Mouse (Mus musculus) gonadal fat pad, adult 2 months (tissue): ENCODE results near the gene Pip4k2c. TPM values are rescaled to one million over a fixed set of nuclear protein-coding genes. Genes with fewer than 3 reads are reported as not detected.

Source experiments
- DNase-seq: peaks from one replicate; pipeline ENCODE4 v3.0.0-alpha.2; 2012; ENCODE audit warnings: low read depth
- polyA plus RNA-seq: library from polyadenylated mRNA; depleted of rRNA; stranded (reverse); fragments of >200 nt; gene quantifications from 2 replicates; pipeline ENCODE4 v1.2.3, GENCODE M21; 2012

Gene Pip4k2c
- polyA plus RNA-seq, 1 experiment = 76.9 TPM

DNA sequence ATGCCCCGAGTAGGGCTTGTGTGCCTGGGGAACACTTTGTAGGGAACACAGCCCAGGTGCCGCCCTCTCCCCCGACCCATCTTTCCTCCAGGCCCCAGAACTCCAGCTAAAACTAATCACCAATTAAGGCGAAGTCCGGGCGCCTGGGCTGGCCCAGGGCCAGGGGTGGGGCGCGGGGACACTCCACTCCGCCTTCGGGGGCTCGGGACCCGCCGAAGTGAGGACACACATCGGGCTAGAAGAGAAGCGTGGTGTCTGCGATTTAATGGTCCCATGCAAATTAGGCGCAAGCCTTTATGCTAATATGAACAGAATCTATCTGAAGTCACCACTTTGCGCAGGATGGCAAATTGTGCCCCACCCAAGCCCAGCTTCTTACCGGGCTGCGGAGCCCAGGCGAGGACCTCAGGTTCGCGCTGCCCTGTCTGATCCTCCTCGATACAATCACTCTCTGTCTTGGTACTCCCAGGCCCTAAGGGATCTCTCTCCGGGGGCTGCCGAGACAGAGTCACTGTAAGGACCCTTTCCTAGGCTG is 22.2 kb downstream of the Pip4k2c start:
- DNase-seq = no peak

DNA sequence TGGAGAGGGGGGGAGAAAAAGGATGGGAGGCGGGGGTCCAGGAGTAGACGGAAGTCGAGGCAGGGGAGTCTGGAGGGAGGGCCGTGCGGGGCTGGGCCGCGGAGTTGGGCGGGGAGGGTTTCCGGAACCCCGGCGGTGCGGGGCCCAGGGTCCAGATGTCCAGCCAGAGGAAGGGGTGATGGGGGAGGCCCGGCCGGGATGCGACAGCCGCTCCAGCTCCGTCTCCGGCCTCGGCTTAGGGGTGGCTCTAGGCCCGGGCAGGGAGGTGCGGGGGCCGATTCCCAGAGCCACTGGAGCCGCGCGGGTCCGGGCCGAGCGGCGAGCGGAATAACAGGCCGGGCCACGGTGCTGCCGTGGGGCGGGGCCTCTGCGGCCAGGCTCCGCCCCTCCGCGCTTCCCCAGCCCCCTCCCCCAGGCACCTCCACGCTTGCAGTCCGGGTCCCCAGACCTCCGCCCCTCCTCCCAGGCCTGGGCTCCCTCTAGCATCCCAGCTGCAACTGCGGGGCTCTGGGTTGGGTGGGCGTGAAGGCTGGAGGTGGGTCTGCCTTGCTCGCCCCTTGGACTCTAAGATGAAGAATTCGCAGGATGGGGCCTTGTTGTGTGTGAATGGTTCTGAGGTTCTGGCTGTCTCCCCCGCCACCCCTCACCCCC is 22.8 kb downstream of the Pip4k2c start:
- DNase-seq = no peak

GRCm38 (mm10) chr10:127188079-127188453 is 23.3 kb downstream of the Pip4k2c start:
- DNase-seq = no peak

DNA sequence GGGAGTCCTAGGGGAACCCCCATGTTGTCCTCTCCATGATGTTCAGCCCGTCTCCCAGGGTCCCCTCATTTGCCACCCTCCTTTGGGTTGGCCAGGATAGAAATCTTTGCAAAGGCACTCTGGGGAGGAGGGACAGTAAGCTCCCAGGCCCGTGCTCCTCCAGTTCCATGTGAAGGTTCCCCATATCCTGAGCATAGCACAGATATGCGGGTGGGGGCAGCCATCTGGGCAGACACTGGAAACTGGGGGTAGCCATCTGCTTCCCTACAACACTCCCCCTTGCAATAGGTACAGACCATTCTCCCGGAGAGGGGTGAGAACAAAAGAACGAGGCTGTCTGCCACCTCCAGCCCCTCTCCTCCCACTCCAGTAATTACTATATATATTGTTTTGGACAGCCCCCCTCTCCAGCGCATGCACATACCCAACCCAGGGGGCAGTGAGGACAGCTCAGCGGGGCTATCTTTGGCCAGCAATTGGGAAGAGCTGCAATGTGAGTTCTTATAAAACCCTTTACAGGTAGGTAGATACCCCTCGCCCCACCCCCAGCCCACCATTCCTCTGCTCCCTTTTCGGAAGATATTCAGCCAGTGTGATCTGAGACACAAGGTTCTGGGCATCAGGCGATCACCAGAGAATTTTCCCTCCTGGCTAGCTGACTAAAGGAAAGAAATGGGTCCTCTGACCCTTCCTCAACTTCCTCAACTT is 23.9 kb downstream of the Pip4k2c start:
- no peak for DNase-seq

DNA sequence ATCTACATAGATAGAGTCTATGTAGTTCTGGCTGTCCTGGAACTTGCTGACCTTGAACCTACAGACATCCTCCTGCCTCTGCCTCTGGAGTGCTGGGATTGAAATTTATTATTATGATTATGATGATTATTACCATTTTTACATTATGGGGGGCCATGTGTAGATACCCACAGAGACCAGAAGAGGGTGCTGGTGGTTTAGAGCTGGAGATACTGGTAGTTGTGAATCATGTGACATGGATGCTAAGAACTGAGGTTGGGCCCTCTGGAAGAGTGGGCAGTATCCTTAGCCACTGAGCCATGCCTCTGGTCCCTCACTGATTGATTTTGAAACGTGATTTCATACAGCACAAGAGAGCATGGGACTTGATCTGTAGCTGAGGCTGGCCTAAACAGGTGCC is 24.9 kb downstream of the Pip4k2c start:
- no peak for DNase-seq

GRCm38 (mm10) chr10:127185506-127185905 is 25.9 kb downstream of the Pip4k2c start:
- no peak for DNase-seq

DNA sequence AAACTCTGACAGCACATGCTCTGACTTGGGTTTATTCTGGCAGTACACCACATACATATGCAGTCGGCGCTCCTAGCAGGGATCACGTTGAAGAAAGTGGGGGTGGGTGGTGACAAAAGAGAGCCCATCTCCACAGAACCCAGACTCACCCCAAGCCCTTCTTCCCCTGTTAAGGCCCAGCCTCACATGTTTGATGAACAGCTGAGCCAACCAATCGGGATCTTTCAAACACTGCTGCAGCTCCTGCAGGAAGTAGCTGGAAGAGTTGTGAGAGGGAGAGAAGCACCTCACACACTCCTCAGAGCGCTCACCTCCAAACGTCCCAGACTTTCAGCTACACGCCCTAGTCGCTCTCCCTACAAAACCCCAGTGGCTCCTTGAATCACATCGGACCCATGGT is 26.3 kb downstream of the Pip4k2c start:
- no peak for DNase-seq

DNA sequence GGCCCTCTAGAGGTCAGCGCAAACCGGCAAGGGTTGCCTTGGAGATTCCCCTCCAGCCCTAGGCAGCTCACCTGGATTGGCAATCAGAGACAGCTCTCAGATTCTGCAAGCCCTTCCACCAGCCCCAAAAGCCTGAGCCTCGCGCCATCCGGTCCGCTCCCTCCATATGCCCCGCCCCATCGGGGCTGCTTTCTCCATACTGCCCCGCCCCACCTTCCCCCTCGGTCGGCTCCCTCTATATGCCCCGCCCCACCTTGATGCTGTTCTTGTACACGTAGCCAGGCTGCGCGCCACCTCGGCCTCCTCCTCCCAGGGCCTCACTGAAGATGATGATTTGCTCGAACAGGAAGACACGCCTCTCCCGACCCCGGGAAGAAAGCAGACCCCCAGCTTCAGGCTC is 27.6 kb downstream of the Pip4k2c start:
- no peak for DNase-seq

- no peak for DNase-seq
Measured at GRCm38 (mm10) chr10:127182624-127183023, 28.8 kb downstream of the Pip4k2c start.

DNA sequence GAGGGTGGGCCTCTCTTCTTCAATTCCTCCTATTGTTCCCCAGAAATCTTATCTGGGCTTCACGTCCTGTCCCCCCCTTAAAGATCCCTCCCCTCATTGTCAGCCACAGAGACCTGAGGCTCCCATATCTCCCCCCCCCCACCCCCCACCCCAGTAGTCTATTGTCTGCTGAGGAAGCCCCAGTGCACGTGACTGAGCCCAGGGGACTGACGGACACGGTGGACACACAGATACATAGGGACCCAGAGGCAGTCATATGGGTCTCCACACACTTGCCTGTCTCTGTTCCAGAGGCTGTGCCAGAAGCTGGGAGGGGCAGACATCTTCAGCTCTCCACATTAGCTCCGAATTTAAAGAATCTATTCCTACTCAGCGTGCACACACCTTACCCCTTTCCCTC is 29.8 kb downstream of the Pip4k2c start:
- DNase-seq = no peak

- DNase-seq = no peak
Measured at GRCm38 (mm10) chr10:127180695-127181047, 30.7 kb downstream of the Pip4k2c start.

DNA sequence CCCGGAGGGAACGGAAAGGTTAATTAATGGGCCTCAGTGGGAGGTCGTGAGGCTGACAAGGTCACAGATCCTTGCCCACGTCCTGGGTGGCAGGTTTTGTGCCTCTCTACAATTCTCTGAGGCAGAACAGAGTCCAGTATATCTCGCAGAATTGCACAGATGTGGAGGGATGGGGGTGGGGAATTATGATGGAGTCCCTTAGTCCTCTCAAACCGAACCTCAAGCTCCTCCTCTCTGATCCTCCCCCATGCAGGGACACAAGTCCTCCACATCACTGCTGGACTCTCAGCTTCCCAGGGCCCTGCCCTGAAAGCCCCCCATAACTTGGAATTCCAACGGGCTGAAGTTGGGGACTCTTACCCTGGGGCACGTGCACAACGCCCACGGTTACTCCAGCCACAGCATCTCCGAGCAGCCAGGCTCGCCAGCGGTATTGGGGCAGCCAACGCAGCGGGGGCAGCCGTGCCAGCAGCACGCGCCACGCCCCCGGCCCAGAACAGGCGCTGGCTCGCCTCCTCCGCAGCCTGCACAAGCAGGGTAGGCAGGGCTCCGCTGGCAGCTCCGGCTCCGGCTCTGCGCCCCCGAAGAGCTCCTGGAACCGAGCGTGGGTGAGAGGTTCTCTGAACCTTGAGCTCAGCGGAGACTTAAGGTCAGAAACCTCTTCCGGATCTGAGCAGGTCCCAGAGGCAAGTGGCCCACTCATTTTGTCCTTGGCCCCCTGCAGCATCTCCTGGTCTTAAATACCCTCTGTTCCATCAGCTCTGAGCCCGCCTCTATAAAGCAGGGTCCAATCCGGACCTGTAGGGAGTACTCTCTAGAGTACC is 31.3 kb downstream of the Pip4k2c start, which contains the start of gene Slc26a10:
Gene Slc26a10, minus strand, starts transcription at position 775 of the 824 bp plus-strand sequence.
- no peak for DNase-seq

GRCm38 (mm10) chr10:127178286-127179027 is 32.9 kb downstream of the Pip4k2c start:
- DNase-seq = no peak

DNA sequence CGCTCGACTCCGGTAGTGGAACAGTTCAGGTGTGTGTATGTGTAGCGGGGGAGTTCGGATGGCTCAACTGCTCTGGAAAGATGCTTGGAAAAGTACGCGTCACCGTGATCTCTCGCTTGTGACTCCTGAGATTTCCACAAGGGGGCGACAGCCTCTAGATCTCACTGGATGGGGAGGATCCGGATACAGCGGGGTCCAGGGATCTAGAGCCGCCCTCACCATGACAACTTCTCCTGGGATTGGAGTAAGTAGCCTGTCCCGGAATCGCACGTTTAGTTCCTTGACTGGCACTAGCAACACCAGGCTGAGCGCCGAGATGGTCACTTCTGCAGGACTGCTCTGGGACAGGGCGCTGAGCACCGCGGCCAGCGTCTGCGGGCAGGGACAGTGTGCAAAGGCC is 33.7 kb downstream of the Pip4k2c start:
- DNase-seq = no peak

DNA sequence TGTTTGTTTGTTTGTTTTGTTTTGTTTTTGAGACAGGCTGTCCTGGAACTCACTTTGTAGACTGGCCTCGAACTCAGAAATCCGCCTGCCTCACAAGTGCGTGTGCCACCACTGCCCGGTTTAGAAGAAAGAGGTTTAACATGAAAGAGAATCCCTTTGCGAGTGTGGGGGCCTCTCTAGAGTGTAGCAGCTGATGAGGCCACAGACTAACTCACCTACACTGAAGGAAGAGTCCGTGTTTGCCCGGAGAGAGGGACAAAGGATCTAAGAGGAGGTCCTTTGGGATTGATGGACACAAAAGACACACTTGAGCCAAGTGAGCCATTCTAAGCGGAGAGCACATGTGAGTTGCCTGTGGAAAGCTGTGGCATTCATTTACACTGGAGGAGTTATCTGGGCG is 34.1 kb downstream of the Pip4k2c start:
- DNase-seq = no peak

DNA sequence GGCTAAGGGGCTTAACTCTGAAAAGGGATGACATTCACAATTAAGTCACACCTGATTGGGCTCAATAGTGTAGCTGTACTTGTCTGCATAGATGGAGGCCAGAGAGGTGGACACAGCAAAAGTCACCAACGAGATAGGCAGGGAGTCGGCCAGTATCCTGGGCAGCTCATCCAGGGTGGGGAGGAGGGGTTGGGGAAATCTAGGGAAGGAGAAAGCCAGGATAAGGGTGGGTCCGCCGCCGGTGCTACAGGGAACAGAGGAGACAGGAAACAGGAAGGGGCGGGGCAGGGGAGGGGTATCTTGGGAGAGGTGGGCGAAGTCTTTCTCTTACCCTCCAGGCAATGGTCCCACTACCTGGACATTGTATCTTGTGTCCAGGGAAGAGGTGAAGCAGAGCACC is 34.6 kb downstream of the Pip4k2c start:
- no peak for DNase-seq

GRCm38 (mm10) chr10:127176228-127176627 is 35.2 kb downstream of the Pip4k2c start:
- no peak for DNase-seq

- no peak for DNase-seq
Measured at GRCm38 (mm10) chr10:127174170-127174569, 37.2 kb downstream of the Pip4k2c start.

DNA sequence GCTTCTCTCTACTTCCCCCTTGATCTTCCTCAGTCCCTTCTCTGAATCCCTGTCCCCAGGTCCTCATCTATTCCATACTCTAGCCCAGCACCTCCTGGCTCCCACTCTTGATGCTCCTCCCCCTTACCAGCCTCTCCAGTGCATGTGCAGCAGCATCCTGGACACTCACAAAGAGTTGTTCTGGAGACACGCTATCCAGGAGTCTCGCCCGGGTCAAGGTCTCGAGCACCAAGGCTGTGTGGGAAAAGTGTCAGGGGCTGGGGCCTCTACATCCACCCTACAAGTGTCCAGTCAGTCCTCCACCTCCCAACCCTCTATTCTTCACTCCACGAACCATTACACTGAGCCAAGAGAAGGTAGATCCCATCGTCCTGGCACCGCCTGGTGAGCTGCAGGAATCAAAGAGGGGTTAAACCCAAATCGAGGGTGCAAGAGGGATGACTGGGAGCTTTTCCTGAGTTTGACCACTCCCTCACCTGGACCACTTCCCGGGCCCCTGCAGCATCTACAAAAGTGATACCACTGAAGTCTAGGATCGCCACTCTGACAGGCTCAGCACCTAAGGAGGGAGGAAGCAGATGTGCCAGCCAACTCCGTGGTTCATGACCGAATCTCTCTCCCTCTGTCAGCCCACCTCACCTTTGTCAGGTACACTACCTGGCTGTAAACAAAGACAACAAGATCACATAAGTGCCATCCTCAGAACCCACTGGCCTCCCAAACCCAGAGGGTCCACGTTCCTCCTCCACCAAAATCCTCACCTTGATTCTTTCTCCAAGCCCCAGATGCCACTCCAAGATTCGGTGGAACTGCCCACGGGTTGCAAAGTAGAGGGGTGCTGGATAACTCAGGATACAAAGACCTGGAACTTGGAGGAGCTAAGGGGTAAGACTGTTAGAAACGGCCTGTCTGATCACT is 38.0 kb downstream of the Pip4k2c start:
- no peak for DNase-seq

DNA sequence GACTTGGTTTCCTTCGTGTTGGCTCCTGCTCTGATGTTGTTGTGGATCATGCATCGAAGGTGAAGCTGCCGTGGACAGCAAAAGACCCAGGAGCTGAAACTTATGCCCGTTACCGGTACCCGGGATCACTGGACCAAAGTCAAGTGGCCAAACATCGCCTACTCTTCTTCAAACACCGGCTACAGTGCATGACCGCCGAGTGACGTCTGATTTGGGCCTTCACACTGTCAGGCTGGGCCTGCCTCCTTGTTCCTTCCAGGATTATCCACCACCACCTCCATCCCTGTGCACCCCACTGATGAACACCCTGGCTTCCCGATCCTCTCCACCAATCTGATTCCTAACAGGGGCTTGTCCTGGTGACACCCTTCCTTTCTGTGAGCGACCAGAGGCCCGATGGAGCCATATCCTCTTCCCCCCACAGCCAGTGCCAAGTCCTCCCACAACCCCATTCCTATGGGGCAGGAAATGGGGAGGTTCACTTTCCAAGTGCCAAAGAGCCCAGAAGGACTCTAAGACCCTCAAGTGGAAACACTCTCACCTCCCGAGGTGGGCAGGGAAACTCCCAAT is 39.7 kb downstream of the Pip4k2c start:
- DNase-seq = no peak
